Mouse (Mus musculus): ENCODE measurements around the gene Bex6. TPM values are rescaled to one million over a fixed set of nuclear protein-coding genes. Genes with fewer than 3 reads are reported as not detected.

Bex6 gene
- polyA plus RNA-seq, 1 experiment from 2014 or later, result 0.25 TPM

GRCm38 (mm10) chr16:32176896-32177686, 2.5 kb upstream of the Bex6 start:
- Histone ChIP-seq H3K4me1 (ENCODE audit: control insufficient read depth, insufficient read depth, low read length) (peaks cover 4% of the 10 kb centered on the region; the same call in 1 of the 2 replicates), H3K27ac (replicated peaks; ENCODE audit: low read depth, low read length) (no peak overlapping the region), H3K9me3 (ENCODE audit: control insufficient read depth, low read length) (no peaks in the 10 kb centered on the region), H3K9ac (ENCODE audit: low read length) (no peak overlapping the region), H3K36me3 (ENCODE audit: control insufficient read depth, insufficient read depth, low read length) (no peaks in the 10 kb centered on the region), H3K4me2 (ENCODE audit: low read depth, severe bottlenecking) (no peak overlapping the region), H3K4me3 (ENCODE audit: low read depth, low read length) (no peak overlapping the region), H3K27me3 (ENCODE audit: control insufficient read depth, insufficient read depth, low read length) (no peaks in the 10 kb centered on the region)
- 63% methylated on average over 18 of the region's 18 CpGs for WGBS
- no peak for ATAC-seq (ENCODE audit: insufficient number of reproducible peaks, low FRiP score, low TSS enrichment, low read depth)
- DNase-seq (ENCODE audit: low spot score), result no peak

GRCm38 (mm10) chr16:32186056-32186455, 6.4 kb downstream of the Bex6 start:
- no peak overlapping the region for H3K4me3 ChIP-seq (ENCODE audit: low read depth, low read length)
- no peak overlapping the region for H3K4me2 ChIP-seq (ENCODE audit: low read depth, severe bottlenecking)
- no peak for ATAC-seq (ENCODE audit: insufficient number of reproducible peaks, low FRiP score, low TSS enrichment, low read depth)
- no peak for DNase-seq (ENCODE audit: low spot score)
- H3K4me1 ChIP-seq (ENCODE audit: control insufficient read depth, insufficient read depth, low read length), result no peaks in the 10 kb centered on the region
- no peaks in the 10 kb centered on the region for H3K36me3 ChIP-seq (ENCODE audit: control insufficient read depth, insufficient read depth, low read length)
- no peaks in the 10 kb centered on the region for H3K9me3 ChIP-seq (ENCODE audit: control insufficient read depth, low read length)
- H3K9ac ChIP-seq (ENCODE audit: low read length), result no peak overlapping the region
- no peak overlapping the region for H3K27ac ChIP-seq (replicated peaks; ENCODE audit: low read depth, low read length)
- H3K27me3 ChIP-seq (ENCODE audit: control insufficient read depth, insufficient read depth, low read length), result no peaks in the 10 kb centered on the region
- 91% methylated on average over 5 of the region's 5 CpGs for WGBS

GRCm38 (mm10) chr16:32189109-32189508, 9.5 kb downstream of the Bex6 start:
- Histone ChIP-seq H3K4me1 (ENCODE audit: control insufficient read depth, insufficient read depth, low read length) (no peaks in the 10 kb centered on the region), H3K36me3 (ENCODE audit: control insufficient read depth, insufficient read depth, low read length) (no peaks in the 10 kb centered on the region), H3K4me3 (ENCODE audit: low read depth, low read length) (no peak overlapping the region), H3K9me3 (ENCODE audit: control insufficient read depth, low read length) (no peaks in the 10 kb centered on the region), H3K27me3 (ENCODE audit: control insufficient read depth, insufficient read depth, low read length) (no peaks in the 10 kb centered on the region), H3K9ac (ENCODE audit: low read length) (no peak overlapping the region), H3K27ac (replicated peaks; ENCODE audit: low read depth, low read length) (no peak overlapping the region), H3K4me2 (ENCODE audit: low read depth, severe bottlenecking) (no peak overlapping the region)
- no peak for ATAC-seq (ENCODE audit: insufficient number of reproducible peaks, low FRiP score, low TSS enrichment, low read depth)
- 68% methylated on average over 6 of the region's 6 CpGs for WGBS
- no peak for DNase-seq (ENCODE audit: low spot score)

- Histone ChIP-seq H3K27ac (replicated peaks; ENCODE audit: low read depth, low read length) (no peak overlapping the region), H3K4me1 (ENCODE audit: control insufficient read depth, insufficient read depth, low read length) (no peaks in the 10 kb centered on the region), H3K4me2 (ENCODE audit: low read depth, severe bottlenecking) (no peak overlapping the region), H3K4me3 (ENCODE audit: low read depth, low read length) (no peak overlapping the region), H3K27me3 (ENCODE audit: control insufficient read depth, insufficient read depth, low read length) (no peaks in the 10 kb centered on the region), H3K9ac (ENCODE audit: low read length) (no peak overlapping the region), H3K36me3 (ENCODE audit: control insufficient read depth, insufficient read depth, low read length) (no peaks in the 10 kb centered on the region), H3K9me3 (ENCODE audit: control insufficient read depth, low read length) (no peaks in the 10 kb centered on the region)
- 62% methylated on average over 12 of the region's 12 CpGs for WGBS
- ATAC-seq (ENCODE audit: insufficient number of reproducible peaks, low FRiP score, low TSS enrichment, low read depth) (no peak), DNase-seq (ENCODE audit: low spot score) (no peak)
Observed at GRCm38 (mm10) chr16:32190011-32190441, 10.4 kb downstream of the Bex6 start.

- ATAC-seq (ENCODE audit: insufficient number of reproducible peaks, low FRiP score, low TSS enrichment, low read depth) (no peak), DNase-seq (ENCODE audit: low spot score) (peak; percentile 37)
- Histone ChIP-seq H3K27ac (replicated peaks; ENCODE audit: low read depth, low read length) (no peak overlapping the region), H3K4me3 (ENCODE audit: low read depth, low read length) (no peak overlapping the region), H3K27me3 (ENCODE audit: control insufficient read depth, insufficient read depth, low read length) (no peaks in the 10 kb centered on the region), H3K36me3 (ENCODE audit: control insufficient read depth, insufficient read depth, low read length) (no peaks in the 10 kb centered on the region), H3K4me2 (ENCODE audit: low read depth, severe bottlenecking) (no peak overlapping the region), H3K9me3 (ENCODE audit: control insufficient read depth, low read length) (no peaks in the 10 kb centered on the region), H3K4me1 (ENCODE audit: control insufficient read depth, insufficient read depth, low read length) (no peaks in the 10 kb centered on the region), H3K9ac (ENCODE audit: low read length) (no peak overlapping the region)
- WGBS, result 65% methylated on average over 21 of the region's 21 CpGs
Observed at GRCm38 (mm10) chr16:32200256-32201003, 20.8 kb downstream of the Bex6 start.

- WGBS, result 75% methylated on average over 9 of the region's 9 CpGs
- Histone ChIP-seq H3K27me3 (ENCODE audit: control insufficient read depth, insufficient read depth, low read length) (no peaks in the 10 kb centered on the region), H3K4me1 (ENCODE audit: control insufficient read depth, insufficient read depth, low read length) (no peaks in the 10 kb centered on the region), H3K4me3 (ENCODE audit: low read depth, low read length) (no peak overlapping the region), H3K27ac (replicated peaks; ENCODE audit: low read depth, low read length) (no peak overlapping the region), H3K36me3 (ENCODE audit: control insufficient read depth, insufficient read depth, low read length) (no peaks in the 10 kb centered on the region), H3K9me3 (ENCODE audit: control insufficient read depth, low read length) (no peaks in the 10 kb centered on the region), H3K4me2 (ENCODE audit: low read depth, severe bottlenecking) (no peak overlapping the region), H3K9ac (ENCODE audit: low read length) (no peak overlapping the region)
- ATAC-seq (ENCODE audit: insufficient number of reproducible peaks, low FRiP score, low TSS enrichment, low read depth), result no peak
- DNase-seq (ENCODE audit: low spot score), result no peak
Observed at GRCm38 (mm10) chr16:32201004-32201325, 21.3 kb downstream of the Bex6 start.

GRCm38 (mm10) chr16:32202681-32203080, 23.1 kb downstream of the Bex6 start:
- Histone ChIP-seq H3K9ac (ENCODE audit: low read length) (no peak overlapping the region), H3K4me2 (ENCODE audit: low read depth, severe bottlenecking) (no peak overlapping the region), H3K27me3 (ENCODE audit: control insufficient read depth, insufficient read depth, low read length) (no peaks in the 10 kb centered on the region), H3K4me3 (ENCODE audit: low read depth, low read length) (no peak overlapping the region), H3K4me1 (ENCODE audit: control insufficient read depth, insufficient read depth, low read length) (no peaks in the 10 kb centered on the region), H3K36me3 (ENCODE audit: control insufficient read depth, insufficient read depth, low read length) (no peaks in the 10 kb centered on the region), H3K9me3 (ENCODE audit: control insufficient read depth, low read length) (no peaks in the 10 kb centered on the region; the same call in 1 of the 2 replicates), H3K27ac (replicated peaks; ENCODE audit: low read depth, low read length) (no peak overlapping the region)
- ATAC-seq (ENCODE audit: insufficient number of reproducible peaks, low FRiP score, low TSS enrichment, low read depth) (no peak), DNase-seq (ENCODE audit: low spot score) (no peak)
- WGBS, result 75% methylated on average over 6 of the region's 6 CpGs

GRCm38 (mm10) chr16:32204902-32205301, 25.3 kb downstream of the Bex6 start:
- Histone ChIP-seq H3K4me1 (ENCODE audit: control insufficient read depth, insufficient read depth, low read length) (no peaks in the 10 kb centered on the region), H3K27me3 (ENCODE audit: control insufficient read depth, insufficient read depth, low read length) (no peaks in the 10 kb centered on the region), H3K9ac (ENCODE audit: low read length) (no peak overlapping the region), H3K27ac (replicated peaks; ENCODE audit: low read depth, low read length) (no peak overlapping the region), H3K9me3 (ENCODE audit: control insufficient read depth, low read length) (no peaks in the 10 kb centered on the region; the same call in 1 of the 2 replicates), H3K36me3 (ENCODE audit: control insufficient read depth, insufficient read depth, low read length) (no peaks in the 10 kb centered on the region), H3K4me2 (ENCODE audit: low read depth, severe bottlenecking) (no peak overlapping the region), H3K4me3 (ENCODE audit: low read depth, low read length) (no peak overlapping the region)
- no peak for DNase-seq (ENCODE audit: low spot score)
- no peak for ATAC-seq (ENCODE audit: insufficient number of reproducible peaks, low FRiP score, low TSS enrichment, low read depth)
- WGBS, result 60% methylated on average over 3 of the region's 3 CpGs
